Mouse (Mus musculus) neural tube, embryonic 13.5 days (tissue): ENCODE measurements at regions not wholly inside any gene's neighbourhood (a gene's known extent, or its start where the extent isn't known, plus 50 kb on each side); places are given as distances from the start of the nearest gene placed in this dataset.
"Not testable (repeated sequence)": the region's sequence is repeated elsewhere in the genome, so short reads cannot be mapped to it uniquely, and the experiment has no call there.

Experiments used
- ATAC-seq: fragments of 200-750 bp; cut with Nextera tagmentation; 2 replicates; pipeline ENCODE4 v1.8.0; 2017; ENCODE audit warnings: low read depth, mild to moderate bottlenecking, moderate TSS enrichment, moderate library complexity
- H3K27ac ChIP-seq: fragments of 300-500 bp; sonication (generic); replicated peaks from 2 replicates; pipeline ENCODE4 v1.5.1; 2015; ENCODE audit warnings: moderate library complexity, mild to moderate bottlenecking, inconsistent platforms
- H3K27me3 ChIP-seq: fragments of 300-500 bp; sonication (generic); 2 replicates; pipeline ENCODE4 v1.6.1; 2015; ENCODE audit warnings: mild to moderate bottlenecking, inconsistent platforms
- H3K36me3 ChIP-seq: fragments of 300-500 bp; sonication (generic); 2 replicates; pipeline ENCODE4 v1.6.1; 2015; ENCODE audit warnings: mild to moderate bottlenecking, inconsistent platforms
- H3K4me1 ChIP-seq: fragments of 300-500 bp; sonication (generic); replicated peaks from 2 replicates; pipeline ENCODE4 v1.6.1; 2015; ENCODE audit warnings: inconsistent platforms
- H3K4me2 ChIP-seq: fragments of 300-500 bp; sonication (generic); 2 replicates; pipeline ENCODE4 v1.6.1; 2015; ENCODE audit warnings: inconsistent platforms, mild to moderate bottlenecking, moderate library complexity
- H3K4me3 ChIP-seq: fragments of 300-500 bp; sonication (generic); 2 replicates; pipeline ENCODE4 v1.5.1; 2015; ENCODE audit warnings: mild to moderate bottlenecking, inconsistent platforms
- H3K9ac ChIP-seq: fragments of 300-500 bp; sonication (generic); 2 replicates; pipeline ENCODE4 v1.6.1; 2015; ENCODE audit warnings: moderate library complexity, mild to moderate bottlenecking, inconsistent platforms
- H3K9me3 ChIP-seq: fragments of 300-500 bp; sonication (generic); 2 replicates; pipeline ENCODE4 v1.6.1; 2016; ENCODE audit warnings: inconsistent platforms
- WGBS: fragments of 180-500 bp; shearing (Covaris S2); methylation state at CpG from one replicate; pipeline ENCODE4 v1.1.7; 2015; 5-methylcytosine and 5-hydroxymethylcytosine counted together

DNA sequence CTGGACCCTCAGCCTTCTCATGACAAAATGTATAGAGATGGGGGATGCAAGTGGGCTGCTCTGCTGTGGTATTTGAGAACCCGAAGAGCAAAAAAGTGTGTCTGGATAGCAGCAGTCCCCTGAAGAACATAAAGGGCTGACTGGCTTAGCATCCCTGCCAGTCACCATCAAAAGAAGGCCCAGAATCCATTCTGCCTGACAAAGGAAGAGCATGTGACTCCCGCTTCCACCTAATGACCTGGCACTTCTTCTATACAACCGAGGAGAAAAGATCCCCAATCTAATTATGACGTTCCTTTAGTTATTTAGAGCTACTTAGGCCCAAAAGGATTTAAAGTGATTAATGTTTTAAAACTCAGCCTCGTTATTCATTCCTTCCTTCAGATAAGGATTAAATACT, 559.0 kb downstream of the Pdcd6ip start:
- ATAC-seq = no peak
- 68% methylated on average over 5 of the region's 5 CpGs for WGBS
- no peak overlapping the region for H3K4me2 ChIP-seq
- H3K9me3 ChIP-seq = no peaks in the 10 kb centered on the region
- no peak overlapping the region for H3K27ac ChIP-seq
- H3K36me3 ChIP-seq = no peaks in the 10 kb centered on the region
- no peak overlapping the region for H3K4me3 ChIP-seq
- H3K27me3 ChIP-seq = no peaks in the 10 kb centered on the region
- H3K4me1 ChIP-seq = no peaks in the 10 kb centered on the region
- H3K9ac ChIP-seq = no peak overlapping the region

DNA sequence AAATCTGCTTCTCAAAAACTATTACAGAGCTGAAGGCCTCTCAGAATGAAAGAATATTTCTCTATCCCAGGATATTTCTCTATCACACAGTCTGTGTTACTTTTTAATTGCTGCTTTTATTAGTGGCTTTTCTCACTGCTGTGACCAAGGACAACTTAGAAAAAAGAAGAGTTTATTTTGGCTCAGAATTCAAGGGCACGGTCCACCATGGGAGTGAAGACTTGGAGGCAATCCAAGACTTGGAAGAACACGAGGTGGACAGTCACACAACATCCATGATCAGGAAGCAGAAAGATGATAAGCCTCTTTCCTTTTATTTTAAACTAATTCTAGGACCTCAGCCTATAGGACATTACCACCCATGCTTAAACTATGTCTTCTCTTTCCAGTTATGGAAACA, 561.5 kb downstream of the Pdcd6ip start:
- Histone ChIP-seq H3K4me1 (no peaks in the 10 kb centered on the region), H3K4me3 (no peak overlapping the region), H3K27me3 (no peaks in the 10 kb centered on the region), H3K27ac (no peak overlapping the region), H3K36me3 (no peaks in the 10 kb centered on the region), H3K9ac (no peak overlapping the region), H3K9me3 (no peaks in the 10 kb centered on the region), H3K4me2 (no peak overlapping the region)
- no peak for ATAC-seq
- WGBS = 80% methylated on average over 2 of the region's 2 CpGs

DNA sequence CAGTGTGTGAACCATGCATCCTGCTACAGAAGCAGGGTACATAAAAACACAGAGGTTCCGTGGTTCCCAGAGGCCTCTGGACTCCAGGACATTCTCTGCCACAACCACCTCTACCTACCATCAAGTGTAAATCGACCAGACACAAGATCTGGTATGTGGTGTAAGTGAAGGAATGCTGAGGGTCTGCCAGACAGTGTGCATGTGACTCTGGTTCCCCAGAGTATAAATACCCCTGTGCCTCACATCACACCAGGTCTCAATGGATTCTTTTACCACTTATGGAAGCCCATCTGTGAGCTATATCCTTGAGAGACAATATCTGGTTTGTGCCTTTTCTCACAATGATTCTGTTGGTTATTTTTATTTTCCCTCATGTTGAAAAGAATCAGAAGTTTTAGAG, 563.0 kb downstream of the Pdcd6ip start:
- Histone ChIP-seq H3K4me1 (no peaks in the 10 kb centered on the region), H3K4me2 (no peak overlapping the region), H3K27ac (no peak overlapping the region), H3K9ac (no peak overlapping the region), H3K9me3 (no peaks in the 10 kb centered on the region), H3K27me3 (no peaks in the 10 kb centered on the region), H3K4me3 (no peak overlapping the region), H3K36me3 (no peaks in the 10 kb centered on the region)
- ATAC-seq = no peak
- WGBS = 77% methylated on average over 2 of the region's 2 CpGs

DNA sequence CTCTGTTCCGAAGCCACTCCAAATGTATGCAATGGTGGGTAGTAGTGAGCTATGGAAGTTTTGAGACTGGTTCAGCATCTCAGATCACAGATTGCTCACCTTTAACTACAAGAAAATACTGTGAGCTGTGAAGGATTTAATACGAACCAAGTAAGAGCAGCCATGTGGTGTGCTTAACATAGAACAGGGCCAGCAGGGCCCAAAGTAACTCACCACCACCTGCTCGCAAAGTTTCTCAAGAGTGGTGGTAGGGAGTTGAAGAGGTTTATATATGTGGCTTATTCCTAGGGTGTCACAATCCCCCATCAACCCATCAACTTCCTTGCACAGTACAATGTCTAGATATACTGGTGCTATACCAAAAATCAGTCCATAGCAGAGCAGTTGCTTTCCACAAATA, 573.4 kb downstream of the Pdcd6ip start:
- no peak overlapping the region for H3K4me2 ChIP-seq
- H3K9me3 ChIP-seq = no peaks in the 10 kb centered on the region
- H3K36me3 ChIP-seq = no peaks in the 10 kb centered on the region
- no peak overlapping the region for H3K4me3 ChIP-seq
- H3K27me3 ChIP-seq = no peaks in the 10 kb centered on the region
- no peak overlapping the region for H3K27ac ChIP-seq
- no peaks in the 10 kb centered on the region for H3K4me1 ChIP-seq
- no peak for ATAC-seq
- H3K9ac ChIP-seq = no peak overlapping the region
- WGBS = 86% methylated on average over 3 of the region's 3 CpGs

DNA sequence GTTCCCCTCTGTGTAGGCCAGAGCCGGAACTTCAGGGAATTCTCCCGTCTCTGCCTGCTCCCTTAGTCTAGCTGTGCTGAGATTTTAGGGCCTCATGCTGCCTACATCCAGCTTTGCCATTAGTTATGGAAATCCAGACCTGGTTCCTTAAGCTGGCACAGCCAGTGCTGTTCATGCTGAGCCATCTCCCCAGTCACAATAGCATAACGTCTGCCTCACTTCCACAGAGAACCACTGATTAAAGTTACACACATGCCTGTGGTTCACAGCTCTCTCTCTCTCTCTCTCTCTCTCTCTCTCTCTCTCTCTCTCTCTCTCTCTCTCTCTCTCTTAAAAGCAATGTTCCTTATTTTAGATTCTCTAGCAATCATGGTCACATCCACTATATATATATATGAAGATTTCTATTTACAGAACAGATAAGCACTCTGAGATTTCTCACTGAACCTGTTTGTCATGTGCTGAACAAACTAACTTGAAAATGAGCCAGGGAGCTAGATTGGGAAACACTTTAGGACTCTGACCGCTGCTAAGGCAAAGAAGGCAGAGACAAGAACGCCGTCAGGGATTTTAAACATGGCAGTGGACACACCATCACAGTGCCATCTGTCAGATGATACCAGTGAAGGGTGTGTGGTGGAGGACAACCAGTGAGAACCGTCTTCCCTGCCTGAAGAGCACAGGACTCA, 584.9 kb downstream of the Pdcd6ip start:
- Histone ChIP-seq H3K36me3 (no peaks in the 10 kb centered on the region), H3K27ac (no peak overlapping the region), H3K4me1 (no peaks in the 10 kb centered on the region), H3K4me2 (no peak overlapping the region), H3K27me3 (no peaks in the 10 kb centered on the region), H3K4me3 (no peak overlapping the region), H3K9me3 (no peaks in the 10 kb centered on the region), H3K9ac (no peak overlapping the region)
- 84% methylated on average over 7 of the region's 7 CpGs for WGBS
- ATAC-seq = no peak

DNA sequence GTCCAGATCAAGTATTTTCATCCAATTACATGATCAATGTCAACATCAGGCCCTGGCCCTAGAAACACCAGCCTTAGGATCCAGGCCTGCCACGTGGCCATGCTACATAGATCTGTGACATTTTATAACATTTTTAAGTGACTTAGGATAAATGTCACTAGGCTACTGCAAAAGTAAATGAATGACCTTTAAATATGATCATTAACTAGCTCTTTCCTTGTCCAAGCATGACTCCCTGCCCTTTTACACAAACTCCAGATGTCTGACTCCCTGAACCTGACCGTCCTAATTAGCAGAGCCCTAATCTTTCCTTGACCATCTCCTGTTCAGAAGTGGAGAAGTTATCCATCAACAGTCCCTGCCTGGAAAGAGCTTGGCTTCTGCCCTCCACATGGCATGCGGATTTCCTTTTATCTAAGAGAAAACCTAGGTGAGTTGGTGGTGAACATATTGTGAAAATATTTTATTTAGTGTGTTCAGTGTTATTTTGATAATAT, 585.8 kb downstream of the Pdcd6ip start:
- H3K36me3 ChIP-seq = no peaks in the 10 kb centered on the region
- no peaks in the 10 kb centered on the region for H3K27me3 ChIP-seq
- no peak overlapping the region for H3K9ac ChIP-seq
- 87% methylated on average over 3 of the region's 3 CpGs for WGBS
- H3K4me3 ChIP-seq = no peak overlapping the region
- no peak overlapping the region for H3K27ac ChIP-seq
- no peak overlapping the region for H3K4me2 ChIP-seq
- no peak for ATAC-seq
- H3K9me3 ChIP-seq = no peaks in the 10 kb centered on the region
- H3K4me1 ChIP-seq = no peaks in the 10 kb centered on the region

DNA sequence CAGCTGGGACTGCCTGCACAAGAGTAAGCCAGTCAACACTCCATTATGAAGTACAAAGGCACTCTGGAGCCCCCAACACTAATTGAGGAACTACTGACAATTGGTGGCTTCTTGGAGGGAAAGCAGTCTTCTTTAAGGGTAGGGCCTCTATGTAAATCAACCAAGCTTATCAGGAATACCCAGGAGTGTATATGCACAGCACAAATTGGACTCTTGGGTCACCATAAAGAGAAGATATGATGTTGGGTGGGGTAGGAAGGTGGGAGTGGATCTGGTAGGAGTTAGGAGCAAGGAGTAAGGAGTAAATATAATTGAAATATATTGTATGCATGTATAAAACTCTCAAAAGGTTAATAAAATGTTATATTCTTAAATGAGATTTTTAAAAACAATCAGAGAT, 587.7 kb downstream of the Pdcd6ip start:
- Histone ChIP-seq H3K4me3 (no peak overlapping the region), H3K4me1 (no peaks in the 10 kb centered on the region), H3K4me2 (no peak overlapping the region), H3K27me3 (no peaks in the 10 kb centered on the region), H3K9ac (no peak overlapping the region), H3K9me3 (no peaks in the 10 kb centered on the region), H3K36me3 (no peaks in the 10 kb centered on the region), H3K27ac (no peak overlapping the region)
- ATAC-seq = no peak

DNA sequence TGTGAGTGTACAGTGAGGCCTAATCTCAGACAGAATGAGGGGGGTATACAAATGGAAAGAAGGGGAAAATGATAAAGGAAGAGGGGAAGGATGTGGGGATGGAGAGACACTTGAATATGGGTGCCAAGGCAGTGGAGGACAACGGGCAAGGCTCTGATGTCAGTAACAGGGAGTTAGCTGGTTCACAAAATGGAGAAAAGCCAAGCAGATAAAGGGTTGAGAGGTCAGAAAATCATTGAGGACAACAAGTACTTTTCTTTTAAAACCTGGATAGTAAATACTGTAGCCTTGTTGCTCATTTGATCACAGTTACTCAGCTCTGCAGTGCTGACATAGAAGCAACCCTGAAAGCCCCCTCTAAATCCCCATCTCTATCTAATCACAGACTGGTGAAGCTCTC, 588.3 kb downstream of the Pdcd6ip start:
- Histone ChIP-seq H3K36me3 (no peaks in the 10 kb centered on the region), H3K27me3 (no peaks in the 10 kb centered on the region), H3K4me2 (no peak overlapping the region), H3K27ac (no peak overlapping the region), H3K9me3 (no peaks in the 10 kb centered on the region), H3K9ac (no peak overlapping the region), H3K4me3 (no peak overlapping the region), H3K4me1 (no peaks in the 10 kb centered on the region)
- WGBS = 93% methylated on average over 1 of the region's 1 CpGs
- ATAC-seq = no peak

DNA sequence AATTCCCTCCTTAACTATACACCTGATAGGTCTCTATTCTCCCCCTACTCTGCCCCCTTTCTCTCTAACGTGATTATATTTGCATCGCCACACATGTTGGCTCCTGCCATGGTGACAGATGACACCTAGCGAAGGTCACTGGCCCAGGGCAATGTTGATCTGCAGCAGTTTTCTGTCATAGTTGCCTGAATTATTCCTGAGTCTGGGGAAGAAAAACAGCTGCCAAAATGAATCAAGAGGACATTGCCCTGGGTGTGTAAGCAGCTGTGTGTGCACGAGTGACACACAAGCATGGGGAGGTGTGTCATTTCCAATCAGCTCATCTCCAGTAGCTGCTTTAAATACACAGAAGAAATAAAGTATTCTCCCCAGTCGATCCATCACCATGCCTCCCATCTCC, 592.5 kb downstream of the Pdcd6ip start:
- no peak for ATAC-seq
- Histone ChIP-seq H3K27me3 (no peaks in the 10 kb centered on the region), H3K9me3 (no peaks in the 10 kb centered on the region), H3K4me2 (no peak overlapping the region), H3K4me1 (no peaks in the 10 kb centered on the region), H3K9ac (no peak overlapping the region), H3K27ac (no peak overlapping the region), H3K36me3 (no peaks in the 10 kb centered on the region), H3K4me3 (no peak overlapping the region)
- WGBS = 71% methylated on average over 5 of the region's 5 CpGs

DNA sequence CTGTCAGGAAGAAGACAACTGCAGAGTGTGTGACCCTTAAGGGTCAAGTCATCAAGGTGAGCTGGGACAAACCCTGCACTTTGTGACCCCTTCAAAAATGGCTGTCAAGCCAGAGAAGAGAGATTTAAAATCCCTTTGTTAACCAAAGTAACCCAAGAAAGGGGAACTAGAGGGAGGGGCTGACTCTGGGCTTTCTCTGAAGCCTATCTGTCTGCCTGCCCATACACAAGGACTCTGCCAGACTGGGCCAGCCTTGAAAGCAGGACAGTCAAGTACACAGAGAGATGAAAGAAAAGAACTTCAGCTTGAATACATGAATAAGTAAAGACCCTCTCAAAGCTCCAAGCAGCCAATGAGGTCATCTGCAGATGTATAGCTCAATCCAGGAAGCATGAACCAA, 595.3 kb downstream of the Pdcd6ip start:
- Histone ChIP-seq H3K4me2 (no peak overlapping the region), H3K9ac (no peak overlapping the region), H3K27me3 (no peaks in the 10 kb centered on the region), H3K9me3 (no peaks in the 10 kb centered on the region), H3K36me3 (no peaks in the 10 kb centered on the region), H3K4me1 (no peaks in the 10 kb centered on the region), H3K4me3 (no peak overlapping the region), H3K27ac (no peak overlapping the region)
- ATAC-seq = no peak

DNA sequence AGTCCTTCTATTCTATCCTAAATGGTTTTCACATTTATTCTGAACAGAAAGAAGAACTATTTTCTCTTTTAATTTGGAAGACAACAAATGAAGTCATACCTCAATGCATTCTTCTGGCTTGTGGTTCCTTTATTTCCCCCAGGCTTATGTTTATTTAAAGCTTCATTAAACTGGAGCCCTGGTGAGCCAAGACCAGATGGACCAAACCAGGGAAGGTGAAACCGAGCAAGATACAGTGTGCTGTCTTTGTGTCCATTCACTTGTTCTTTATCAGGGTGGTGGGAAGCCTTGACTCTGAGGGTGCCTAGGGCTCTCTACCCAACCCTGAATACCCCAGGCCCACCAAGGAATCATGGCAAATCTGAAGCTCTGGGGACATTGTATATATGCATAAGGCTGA, 606.3 kb downstream of the Pdcd6ip start:
- Histone ChIP-seq H3K9me3 (no peaks in the 10 kb centered on the region), H3K4me1 (no peaks in the 10 kb centered on the region), H3K9ac (no peak overlapping the region), H3K36me3 (no peaks in the 10 kb centered on the region), H3K27ac (no peak overlapping the region; the same call in 1 of the 2 replicates), H3K4me3 (no peak overlapping the region), H3K27me3 (no peaks in the 10 kb centered on the region), H3K4me2 (no peak overlapping the region)
- 69% methylated on average over 1 of the region's 1 CpGs for WGBS
- no peak for ATAC-seq

DNA sequence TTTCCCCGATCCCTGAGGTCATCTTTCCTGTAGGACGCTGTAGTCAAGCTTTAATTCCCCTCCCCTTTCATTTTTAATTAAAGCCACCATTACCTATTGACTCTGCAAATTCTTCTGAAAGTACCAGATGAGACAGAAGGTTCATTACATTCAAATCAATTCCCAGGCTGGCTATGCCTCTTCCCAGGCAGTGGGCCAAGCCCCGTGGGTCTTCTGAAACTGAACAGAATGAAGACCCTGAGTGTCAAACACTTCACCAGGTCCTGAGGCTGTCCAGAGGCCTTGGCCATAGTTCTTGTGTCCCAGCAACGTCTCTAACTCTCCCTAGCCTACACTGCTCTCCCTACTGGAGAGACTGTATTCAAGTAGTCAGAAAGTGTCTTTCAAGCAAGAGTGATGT, 607.4 kb downstream of the Pdcd6ip start:
- Histone ChIP-seq H3K36me3 (no peaks in the 10 kb centered on the region), H3K27ac (no peak overlapping the region), H3K4me3 (no peak overlapping the region), H3K4me1 (no peaks in the 10 kb centered on the region), H3K9ac (no peak overlapping the region), H3K9me3 (no peaks in the 10 kb centered on the region), H3K27me3 (no peaks in the 10 kb centered on the region), H3K4me2 (no peak overlapping the region)
- WGBS = 71% methylated on average over 4 of the region's 4 CpGs
- ATAC-seq = no peak

DNA sequence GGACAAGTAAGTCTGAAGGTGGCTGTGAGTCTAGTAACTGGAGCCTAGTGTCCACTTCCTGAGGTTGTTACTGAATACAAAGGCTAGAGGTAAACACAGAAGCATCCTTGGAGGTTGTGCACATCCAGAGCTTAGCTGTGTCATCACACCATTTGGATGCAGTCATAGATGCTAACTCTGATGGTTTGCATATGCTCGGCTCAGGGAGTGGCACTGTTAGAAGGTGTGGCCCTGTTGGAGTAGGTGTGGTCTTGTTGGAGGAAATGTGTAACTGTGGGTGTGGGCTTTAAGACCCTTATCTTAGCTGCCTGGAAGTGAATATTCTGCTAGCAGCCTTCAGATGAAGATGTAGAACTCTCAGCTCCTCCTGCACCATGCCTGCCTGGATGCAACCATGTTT, 612.6 kb downstream of the Pdcd6ip start:
- not testable (repeated sequence) for H3K9ac ChIP-seq, H3K9me3 ChIP-seq, H3K4me1 ChIP-seq, H3K36me3 ChIP-seq, H3K4me3 ChIP-seq, H3K27me3 ChIP-seq, H3K27ac ChIP-seq, H3K4me2 ChIP-seq, ATAC-seq
- WGBS = 86% methylated on average over 1 of the region's 1 CpGs
